Mouse (Mus musculus): ENCODE measurements around the gene Kazn. TPM values are rescaled to one million over a fixed set of nuclear protein-coding genes. Genes with fewer than 3 reads are reported as not detected.

Gene Kazn
- polyA plus RNA-seq, 1 experiment, result 17.0 TPM

DNA sequence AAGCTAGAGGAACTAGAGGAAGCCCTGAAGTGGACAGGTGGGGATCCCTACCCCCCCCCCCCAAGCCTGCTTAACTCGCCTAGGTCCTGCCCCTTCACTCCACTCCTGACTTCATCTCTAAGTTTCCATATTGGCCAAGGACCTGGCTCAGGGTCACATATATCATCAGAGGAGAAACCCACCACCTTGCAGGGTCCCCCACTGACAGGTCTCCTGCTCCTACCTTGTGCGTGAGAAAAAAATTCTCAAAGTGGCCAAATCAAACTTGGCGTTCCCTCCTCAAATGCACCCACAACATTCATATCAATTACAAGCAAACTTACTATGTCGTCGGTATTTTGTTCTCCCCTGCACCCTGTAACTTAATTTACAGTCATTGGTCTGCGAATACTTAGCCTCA lies 156.0 kb downstream of the Kazn start:
- Histone ChIP-seq H3K4me1 (replicated peaks; ENCODE audit: control insufficient read depth, insufficient read depth, low read length) (peaks cover 22% of the 10 kb centered on the region), H3K27ac (ENCODE audit: control insufficient read depth, insufficient read depth, low read length) (no peak overlapping the region), H3K27me3 (ENCODE audit: control insufficient read depth, insufficient read depth, low read length) (no peaks in the 10 kb centered on the region; the same call in 1 of the 2 replicates), H3K36me3 (ENCODE audit: control insufficient read depth, insufficient read depth, low read length) (no peaks in the 10 kb centered on the region), H3K4me3 (ENCODE audit: control insufficient read depth, insufficient read depth, low read length) (no peak overlapping the region)
- no peak for DNase-seq
- TF ChIP-seq CTCF (IDR thresholded peaks at IDR 0.05; ENCODE audit: borderline replicate concordance, control insufficient read depth, extremely low read depth, insufficient read depth, low read length, poor library complexity) (no peak), POLR2A (IDR thresholded peaks at IDR 0.05; ENCODE audit: control insufficient read depth, extremely low read depth, insufficient read depth, low read length, poor library complexity) (no peak)
- WGBS, result 51% methylated on average over 6 of the region's 6 CpGs

DNA sequence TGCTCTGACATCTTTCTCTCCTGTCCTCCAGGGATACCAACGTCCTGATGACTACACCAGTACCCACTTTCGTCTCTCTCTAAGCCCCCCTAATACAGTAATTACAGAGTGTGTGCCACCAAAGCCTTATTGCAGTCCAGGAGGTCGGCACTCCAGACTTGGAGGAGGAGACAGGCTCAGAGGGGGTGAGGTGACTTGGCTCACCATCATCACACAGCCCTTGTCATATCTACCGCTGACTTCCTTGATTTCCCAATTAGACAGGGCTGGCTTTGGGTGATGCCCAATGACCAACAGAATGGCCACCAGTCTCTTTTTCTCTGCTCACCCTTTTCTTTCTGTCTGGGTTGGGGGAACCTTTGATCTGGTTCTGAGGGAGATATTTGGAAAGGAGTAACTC lies 156.5 kb downstream of the Kazn start:
- TF ChIP-seq POLR2A (IDR thresholded peaks at IDR 0.05; ENCODE audit: control insufficient read depth, extremely low read depth, insufficient read depth, low read length, poor library complexity) (no peak), CTCF (IDR thresholded peaks at IDR 0.05; ENCODE audit: borderline replicate concordance, control insufficient read depth, extremely low read depth, insufficient read depth, low read length, poor library complexity) (no peak)
- H3K27me3 ChIP-seq (ENCODE audit: control insufficient read depth, insufficient read depth, low read length), result no peaks in the 10 kb centered on the region; the same call in 1 of the 2 replicates
- H3K4me1 ChIP-seq (replicated peaks; ENCODE audit: control insufficient read depth, insufficient read depth, low read length), result peaks cover 26% of the 10 kb centered on the region
- no peak overlapping the region for H3K4me3 ChIP-seq (ENCODE audit: control insufficient read depth, insufficient read depth, low read length)
- H3K36me3 ChIP-seq (ENCODE audit: control insufficient read depth, insufficient read depth, low read length), result no peaks in the 10 kb centered on the region
- no peak for DNase-seq
- no peak overlapping the region for H3K27ac ChIP-seq (ENCODE audit: control insufficient read depth, insufficient read depth, low read length)
- 93% methylated on average over 4 of the region's 4 CpGs for WGBS

DNA sequence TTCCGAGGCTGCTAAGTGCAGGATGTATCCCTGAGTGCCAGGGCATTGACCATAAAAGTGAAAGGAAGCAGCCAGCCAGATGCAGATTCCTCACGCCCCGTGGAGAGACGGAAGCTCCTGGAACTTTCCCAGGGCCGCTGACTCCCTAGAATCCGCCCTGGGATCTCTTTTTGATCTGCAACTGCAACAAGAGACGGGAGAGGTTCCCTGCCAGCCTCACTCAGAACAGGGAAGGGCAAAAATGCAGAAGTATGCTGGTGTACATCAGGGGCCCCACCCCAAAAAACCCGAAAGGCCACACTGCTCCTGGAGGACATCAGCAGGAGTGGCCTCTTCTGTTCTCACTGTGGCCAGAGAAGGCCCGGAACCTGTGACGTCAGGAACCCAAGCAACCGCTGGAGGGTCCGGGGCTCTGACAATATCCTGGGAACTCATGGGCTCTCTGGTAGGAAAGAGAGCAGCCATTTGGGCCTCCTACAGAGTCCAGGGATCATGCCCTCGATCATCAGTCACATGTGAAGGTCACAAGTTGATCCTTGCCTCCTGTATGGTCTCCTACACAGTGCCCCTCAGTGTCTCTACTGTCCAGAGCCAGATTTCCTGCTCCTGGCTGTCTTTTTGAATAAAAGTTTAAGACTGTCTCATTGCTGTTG lies 157.4 kb downstream of the Kazn start:
- no peak for DNase-seq
- WGBS, result 55% methylated on average over 13 of the region's 13 CpGs
- Histone ChIP-seq H3K27ac (ENCODE audit: control insufficient read depth, insufficient read depth, low read length) (no peak overlapping the region), H3K4me1 (replicated peaks; ENCODE audit: control insufficient read depth, insufficient read depth, low read length) (peaks cover 35% of the 10 kb centered on the region), H3K27me3 (ENCODE audit: control insufficient read depth, insufficient read depth, low read length) (no peaks in the 10 kb centered on the region; the same call in 1 of the 2 replicates), H3K36me3 (ENCODE audit: control insufficient read depth, insufficient read depth, low read length) (no peaks in the 10 kb centered on the region), H3K4me3 (ENCODE audit: control insufficient read depth, insufficient read depth, low read length) (no peak overlapping the region)
- no peak for TF ChIP-seq CTCF (IDR thresholded peaks at IDR 0.05; ENCODE audit: borderline replicate concordance, control insufficient read depth, extremely low read depth, insufficient read depth, low read length, poor library complexity)
- TF ChIP-seq POLR2A (IDR thresholded peaks at IDR 0.05; ENCODE audit: control insufficient read depth, extremely low read depth, insufficient read depth, low read length, poor library complexity), result no peak

DNA sequence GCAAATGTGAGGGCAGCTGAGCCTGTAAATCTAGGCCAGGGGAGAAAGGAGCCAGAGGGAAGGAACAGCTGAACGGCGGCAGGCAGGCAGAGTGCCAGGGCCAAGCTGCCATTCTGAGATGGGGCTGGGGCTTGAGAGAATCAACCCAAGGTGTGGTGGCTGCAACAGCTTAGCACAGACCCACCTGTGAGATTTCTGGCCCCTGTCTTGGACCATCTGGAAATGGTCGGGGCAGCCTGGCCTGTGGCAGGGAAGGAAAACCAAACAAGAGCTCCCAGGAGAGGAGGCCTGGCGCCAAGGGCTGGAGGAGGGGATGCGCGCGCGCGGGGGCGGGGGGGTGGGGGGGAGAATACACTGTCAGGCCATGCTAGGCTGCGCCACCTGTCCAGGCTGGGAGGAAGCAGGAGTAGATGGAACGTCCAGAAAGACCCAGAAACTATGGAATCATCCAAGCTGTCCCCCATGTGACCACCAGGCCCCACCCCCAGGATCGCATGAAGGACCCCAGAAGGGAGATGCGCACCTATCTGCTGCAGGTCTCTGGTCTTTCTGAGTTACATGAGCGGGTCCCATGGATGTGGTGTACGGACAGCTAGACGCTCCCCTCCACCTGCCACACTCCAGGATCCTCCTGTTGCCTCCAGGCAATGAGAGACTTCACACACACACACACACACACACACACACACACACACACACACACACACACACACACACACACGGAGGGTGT lies 158.1 kb downstream of the Kazn start:
- Histone ChIP-seq H3K4me3 (ENCODE audit: control insufficient read depth, insufficient read depth, low read length) (no peak overlapping the region), H3K36me3 (ENCODE audit: control insufficient read depth, insufficient read depth, low read length) (no peaks in the 10 kb centered on the region), H3K4me1 (replicated peaks; ENCODE audit: control insufficient read depth, insufficient read depth, low read length) (peaks cover 35% of the 10 kb centered on the region), H3K27ac (ENCODE audit: control insufficient read depth, insufficient read depth, low read length) (no peak overlapping the region), H3K27me3 (ENCODE audit: control insufficient read depth, insufficient read depth, low read length) (no peaks in the 10 kb centered on the region; the same call in 1 of the 2 replicates)
- 83% methylated on average over 18 of the region's 18 CpGs for WGBS
- DNase-seq, result no peak
- TF ChIP-seq POLR2A (IDR thresholded peaks at IDR 0.05; ENCODE audit: control insufficient read depth, extremely low read depth, insufficient read depth, low read length, poor library complexity) (no peak), CTCF (IDR thresholded peaks at IDR 0.05; ENCODE audit: borderline replicate concordance, control insufficient read depth, extremely low read depth, insufficient read depth, low read length, poor library complexity) (no peak)

DNA sequence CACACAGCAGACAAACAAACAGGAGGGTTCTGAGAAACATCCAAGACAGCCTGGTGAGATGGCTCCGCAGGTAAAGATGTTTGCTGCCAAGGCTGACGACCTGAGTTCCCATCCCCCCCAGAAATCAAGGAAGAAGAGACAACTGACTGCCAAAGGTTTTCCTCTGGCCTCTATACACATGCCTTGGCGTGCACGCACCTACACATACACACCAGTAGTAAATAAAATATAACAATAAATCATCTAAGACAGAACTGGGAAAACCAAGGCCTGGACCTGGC lies 158.8 kb downstream of the Kazn start:
- DNase-seq, result no peak
- H3K27ac ChIP-seq (ENCODE audit: control insufficient read depth, insufficient read depth, low read length), result no peak overlapping the region
- no peaks in the 10 kb centered on the region; the same call in 1 of the 2 replicates for H3K27me3 ChIP-seq (ENCODE audit: control insufficient read depth, insufficient read depth, low read length)
- no peak overlapping the region for H3K4me3 ChIP-seq (ENCODE audit: control insufficient read depth, insufficient read depth, low read length)
- TF ChIP-seq POLR2A (IDR thresholded peaks at IDR 0.05; ENCODE audit: control insufficient read depth, extremely low read depth, insufficient read depth, low read length, poor library complexity) (no peak), CTCF (IDR thresholded peaks at IDR 0.05; ENCODE audit: borderline replicate concordance, control insufficient read depth, extremely low read depth, insufficient read depth, low read length, poor library complexity) (no peak)
- WGBS, result 78% methylated on average over 4 of the region's 4 CpGs
- H3K36me3 ChIP-seq (ENCODE audit: control insufficient read depth, insufficient read depth, low read length), result no peaks in the 10 kb centered on the region
- H3K4me1 ChIP-seq (replicated peaks; ENCODE audit: control insufficient read depth, insufficient read depth, low read length), result peaks cover 35% of the 10 kb centered on the region

DNA sequence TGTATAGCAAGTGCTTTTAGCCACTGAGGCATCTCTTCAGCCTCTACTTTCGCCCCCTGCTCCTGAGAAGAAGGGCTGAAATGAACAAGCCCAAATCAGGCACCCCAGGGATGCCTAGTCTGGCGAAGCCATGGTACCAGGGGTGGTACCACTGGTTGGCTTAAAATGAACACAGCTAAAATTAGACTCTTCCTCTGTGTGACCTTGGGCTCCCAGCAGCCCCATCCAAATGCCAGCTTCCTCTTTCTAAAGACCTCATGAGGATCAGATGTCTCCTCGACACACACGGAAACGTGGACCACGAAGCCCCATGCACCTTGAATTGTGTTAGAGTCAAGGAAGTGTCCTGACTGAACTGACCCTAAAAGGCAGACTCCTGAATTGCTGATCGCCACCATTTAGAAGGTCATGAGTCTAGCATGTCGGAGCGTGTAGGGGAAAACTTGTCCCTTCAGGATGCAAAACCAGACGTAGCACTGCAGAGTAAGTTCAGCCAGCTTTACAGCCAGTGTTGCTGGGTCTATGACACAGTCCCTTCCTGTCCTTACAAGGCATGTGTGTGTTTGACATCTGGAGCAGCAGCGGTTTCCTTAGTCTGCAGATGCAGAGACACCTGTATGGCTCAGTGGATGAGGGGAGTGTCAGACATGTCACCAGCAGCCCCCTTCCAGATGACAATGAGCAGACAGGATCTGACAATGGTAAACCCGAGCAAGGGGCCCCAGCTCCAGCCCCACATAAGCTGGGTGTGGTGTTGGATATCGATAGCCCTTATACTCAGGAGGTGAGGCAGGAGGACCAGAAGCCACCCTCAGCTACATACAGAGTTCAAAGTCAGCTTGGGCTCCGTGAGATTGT lies 159.3 kb downstream of the Kazn start:
- DNase-seq, result peak; percentile 19
- TF ChIP-seq CTCF (IDR thresholded peaks at IDR 0.05; ENCODE audit: borderline replicate concordance, control insufficient read depth, extremely low read depth, insufficient read depth, low read length, poor library complexity) (no peak), POLR2A (IDR thresholded peaks at IDR 0.05; ENCODE audit: control insufficient read depth, extremely low read depth, insufficient read depth, low read length, poor library complexity) (no peak)
- H3K27me3 ChIP-seq (ENCODE audit: control insufficient read depth, insufficient read depth, low read length), result no peaks in the 10 kb centered on the region; the same call in 1 of the 2 replicates
- no peaks in the 10 kb centered on the region for H3K36me3 ChIP-seq (ENCODE audit: control insufficient read depth, insufficient read depth, low read length)
- no peak overlapping the region for H3K4me3 ChIP-seq (ENCODE audit: control insufficient read depth, insufficient read depth, low read length)
- peaks cover 35% of the 10 kb centered on the region for H3K4me1 ChIP-seq (replicated peaks; ENCODE audit: control insufficient read depth, insufficient read depth, low read length)
- 17% methylated on average over 14 of the region's 14 CpGs for WGBS
- H3K27ac ChIP-seq (ENCODE audit: control insufficient read depth, insufficient read depth, low read length), result peak overlapping the region; percentile 49; the same call in 1 of the 2 replicates
